Mouse (Mus musculus): Measurements from ENCODE around the gene Cadm2. TPM values are rescaled to one million over a fixed set of nuclear protein-coding genes. Genes with fewer than 3 reads are reported as not detected.

The Cadm2 gene
- not detected in 2 replicates for polyA plus RNA-seq (2012)

GRCm38 (mm10) chr16:67620826-67621505, at the start of gene Cadm2:
TSS of gene Cadm2 (minus strand) at chr16:67620908.
- no peak for TF ChIP-seq GATA1 (IDR thresholded peaks at IDR 0.05; ENCODE audit: low read length)

GRCm38 (mm10) chr16:67646930-67647329, 26.2 kb upstream of the Cadm2 start:
- no peak for TF ChIP-seq GATA1 (IDR thresholded peaks at IDR 0.05; ENCODE audit: low read length)

DNA sequence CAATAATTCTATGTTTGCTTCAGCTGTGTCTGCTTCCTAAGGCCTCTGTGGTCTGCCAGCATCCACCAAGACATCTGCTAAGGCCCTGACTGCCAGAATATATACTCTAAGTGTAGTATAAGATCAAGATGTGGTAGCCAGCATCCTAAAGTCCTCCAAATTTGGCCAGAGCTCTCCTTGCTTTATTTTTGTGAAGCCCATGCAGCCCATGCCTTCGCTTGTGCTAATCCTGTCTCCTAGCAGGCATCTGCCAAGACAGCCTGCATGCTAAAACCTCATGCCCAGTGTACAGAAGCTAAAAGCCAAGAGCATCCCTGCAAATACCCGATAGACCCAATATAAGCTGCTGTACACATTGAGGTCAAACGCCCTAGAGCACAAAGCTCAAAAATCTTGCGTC, 22.9 kb upstream of the Cadm2 start:
- no peak for TF ChIP-seq GATA1 (IDR thresholded peaks at IDR 0.05; ENCODE audit: low read length)

DNA sequence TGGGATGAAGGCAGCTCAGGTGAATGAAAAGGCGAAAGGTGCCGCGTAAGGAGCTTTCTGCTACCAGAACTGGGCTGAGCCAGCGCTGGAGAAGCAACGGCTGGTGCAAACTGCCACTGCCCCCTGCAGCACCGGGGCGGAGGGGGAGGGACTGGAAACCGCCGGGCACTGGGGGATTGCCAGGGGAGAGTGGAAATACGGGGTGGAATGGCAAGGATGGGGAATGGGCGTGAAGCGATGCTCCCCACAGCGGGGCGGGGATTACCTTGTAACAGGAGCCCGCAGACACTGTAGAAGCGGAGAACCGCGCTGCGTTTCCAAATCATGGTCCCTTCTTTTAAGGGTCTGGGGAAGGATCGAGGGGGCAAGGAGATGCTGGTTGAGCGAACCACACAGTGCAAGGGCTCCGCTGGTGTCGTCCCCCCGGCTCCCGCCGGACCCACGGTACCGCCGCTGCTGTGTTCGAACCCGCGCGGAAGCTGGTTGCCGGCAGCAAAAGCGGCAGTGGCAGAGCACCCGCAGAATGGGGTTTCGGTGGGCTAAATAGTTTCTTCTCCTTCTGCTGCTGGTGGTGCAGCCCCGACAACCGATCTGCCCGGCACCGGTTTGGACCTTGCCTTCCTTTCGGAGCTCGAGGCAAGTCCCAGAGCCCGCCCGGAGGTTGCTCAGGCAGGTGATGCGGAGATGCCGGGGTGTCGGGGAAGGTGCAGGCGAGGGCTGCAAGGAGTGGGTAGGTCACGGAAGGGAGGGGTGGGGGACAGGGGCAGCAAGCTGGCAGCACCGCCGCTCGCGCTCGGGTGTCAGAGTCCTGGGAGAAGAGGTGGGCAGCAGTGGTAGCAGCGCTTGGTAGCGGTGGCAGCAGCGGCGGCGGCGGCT, 564 bp downstream of the Cadm2 start:
- no peak for TF ChIP-seq GATA1 (IDR thresholded peaks at IDR 0.05; ENCODE audit: low read length)

GRCm38 (mm10) chr16:67619416-67619815, 1.3 kb downstream of the Cadm2 start:
- TF ChIP-seq GATA1 (IDR thresholded peaks at IDR 0.05; ENCODE audit: low read length): no peak

- TF ChIP-seq GATA1 (IDR thresholded peaks at IDR 0.05; ENCODE audit: low read length): no peak
These were observed 1.9 kb downstream of the Cadm2 start for GRCm38 (mm10) chr16:67618817-67619216.

DNA sequence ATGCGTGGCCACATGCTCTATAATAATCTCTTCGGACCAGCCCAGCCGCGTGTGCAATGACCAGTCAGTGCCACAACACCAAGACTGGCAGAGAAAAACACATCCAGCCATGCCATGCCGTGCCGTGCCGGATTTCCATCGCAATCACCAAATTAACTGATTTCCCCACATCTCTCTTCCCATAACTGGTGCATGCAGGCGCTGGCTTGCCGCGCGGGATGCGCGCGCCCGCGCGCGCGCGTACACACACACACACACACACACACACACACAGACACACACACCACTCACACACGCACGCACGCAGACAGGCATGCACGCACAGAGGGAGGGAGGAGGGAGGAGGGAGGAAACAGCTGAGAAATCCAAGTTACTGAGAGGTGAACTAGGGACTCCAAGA, 2.9 kb downstream of the Cadm2 start:
- no peak for TF ChIP-seq GATA1 (IDR thresholded peaks at IDR 0.05; ENCODE audit: low read length)

DNA sequence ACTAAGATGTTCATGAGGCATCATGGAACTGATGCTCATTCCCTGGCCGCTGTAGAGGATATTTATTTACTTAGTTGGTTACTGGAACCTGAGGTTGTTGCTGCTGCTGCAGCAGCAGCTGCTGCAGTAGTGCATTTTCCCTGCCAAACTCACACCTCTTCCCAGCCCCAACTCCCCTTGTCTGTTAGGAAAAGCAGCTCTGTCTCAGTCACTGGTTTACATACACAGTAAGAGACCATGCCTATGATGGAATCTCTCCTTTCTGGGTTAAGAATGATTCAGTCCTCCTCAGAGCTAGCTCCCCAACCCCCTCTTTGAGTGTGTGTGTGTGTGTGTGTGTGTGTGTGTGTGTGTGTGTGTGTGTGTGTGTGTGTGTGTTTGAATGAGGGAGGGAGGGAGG, 3.5 kb downstream of the Cadm2 start:
- TF ChIP-seq GATA1 (IDR thresholded peaks at IDR 0.05; ENCODE audit: low read length): no peak

DNA sequence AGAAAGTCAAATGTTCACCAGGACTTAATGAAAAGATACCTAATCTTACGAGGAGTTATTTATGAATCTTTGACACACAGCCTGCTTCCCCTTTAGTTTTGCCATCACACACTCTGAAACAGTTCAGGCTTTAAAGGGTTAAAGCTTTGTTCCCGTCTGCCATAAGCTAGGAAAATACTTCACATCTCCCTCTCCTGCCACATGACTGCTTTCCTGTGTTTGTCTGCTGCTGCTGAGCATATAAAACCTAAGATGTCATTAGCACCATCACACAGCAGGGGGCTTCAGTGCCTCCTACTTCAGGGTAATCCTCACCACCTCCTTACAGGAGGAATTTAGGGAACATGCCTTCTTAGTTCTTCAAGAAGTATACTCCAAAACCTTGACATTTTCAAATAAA, 6.8 kb downstream of the Cadm2 start:
- no peak for TF ChIP-seq GATA1 (IDR thresholded peaks at IDR 0.05; ENCODE audit: low read length)

GRCm38 (mm10) chr16:67610904-67611681, 9.6 kb downstream of the Cadm2 start:
- TF ChIP-seq GATA1 (IDR thresholded peaks at IDR 0.05; ENCODE audit: low read length): no peak

DNA sequence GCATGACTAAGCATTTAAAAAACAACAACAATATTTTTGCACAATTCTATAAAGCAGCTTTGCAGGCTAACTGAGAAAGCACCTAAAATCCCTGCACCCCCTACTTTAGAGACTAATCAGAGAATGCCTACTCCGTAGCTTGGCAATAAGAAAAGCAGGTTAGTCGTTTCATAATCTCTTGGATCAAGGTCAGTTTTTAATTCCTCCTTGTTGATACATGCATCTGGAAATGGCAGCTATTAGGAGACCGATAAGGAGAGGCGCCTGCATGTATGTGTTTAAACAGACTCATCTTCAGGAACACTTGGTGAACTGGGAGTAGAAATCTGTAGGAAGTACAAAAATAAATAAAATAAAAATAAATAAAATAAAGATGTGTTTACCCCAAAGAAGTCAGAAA, 11.6 kb downstream of the Cadm2 start:
- TF ChIP-seq GATA1 (IDR thresholded peaks at IDR 0.05; ENCODE audit: low read length): no peak

GRCm38 (mm10) chr16:67608499-67608898, 12.2 kb downstream of the Cadm2 start:
- TF ChIP-seq GATA1 (IDR thresholded peaks at IDR 0.05; ENCODE audit: low read length): no peak

DNA sequence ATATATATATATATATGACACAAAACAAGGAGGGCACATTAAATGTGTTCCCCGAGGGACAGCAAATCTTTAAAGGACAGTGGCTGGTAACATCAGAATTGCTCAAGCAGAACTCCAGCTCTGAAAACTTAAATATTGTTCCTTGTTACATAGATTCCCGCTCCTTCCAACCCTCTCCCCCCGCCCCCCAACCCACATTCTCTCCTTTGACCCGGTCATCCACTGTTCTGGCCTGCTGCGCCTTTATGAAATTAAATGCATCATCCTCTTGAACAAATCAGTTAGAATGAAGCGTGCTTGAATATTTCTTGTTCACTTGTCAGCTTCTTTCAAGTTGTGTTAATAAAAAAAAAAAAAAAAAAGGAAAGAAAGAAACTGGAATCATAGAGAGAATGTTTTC, 15.0 kb downstream of the Cadm2 start:
- no peak for TF ChIP-seq GATA1 (IDR thresholded peaks at IDR 0.05; ENCODE audit: low read length)

GRCm38 (mm10) chr16:67599981-67600380, 20.7 kb downstream of the Cadm2 start:
- no peak for TF ChIP-seq GATA1 (IDR thresholded peaks at IDR 0.05; ENCODE audit: low read length)

DNA sequence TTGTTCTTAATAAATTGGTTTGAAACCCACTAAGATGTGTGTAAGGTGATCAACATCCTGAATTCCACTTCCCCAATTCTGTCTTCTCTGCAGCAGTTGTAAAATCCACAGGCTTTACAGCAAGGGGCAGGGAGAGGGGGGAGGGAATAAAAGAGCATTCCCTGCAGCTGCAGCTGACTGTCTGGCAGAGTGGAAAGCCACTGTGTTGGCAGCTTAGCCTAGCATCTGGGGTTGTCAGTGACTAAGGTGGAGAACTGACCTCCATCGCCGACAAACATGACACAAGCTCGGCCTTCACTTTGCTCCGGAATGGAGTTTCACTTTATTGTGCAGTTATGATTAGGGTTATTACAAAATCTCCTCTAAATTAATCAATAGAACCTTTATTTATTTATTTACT, 21.9 kb downstream of the Cadm2 start:
- TF ChIP-seq GATA1 (IDR thresholded peaks at IDR 0.05; ENCODE audit: low read length): no peak

GRCm38 (mm10) chr16:67591015-67591414, 29.7 kb downstream of the Cadm2 start:
- TF ChIP-seq GATA1 (IDR thresholded peaks at IDR 0.05; ENCODE audit: low read length): no peak

Measured in G1E-ER4 (cell line).